Comparison of ENCODE assay signal across 8 mouse cellular contexts in the genomic region with DNA sequence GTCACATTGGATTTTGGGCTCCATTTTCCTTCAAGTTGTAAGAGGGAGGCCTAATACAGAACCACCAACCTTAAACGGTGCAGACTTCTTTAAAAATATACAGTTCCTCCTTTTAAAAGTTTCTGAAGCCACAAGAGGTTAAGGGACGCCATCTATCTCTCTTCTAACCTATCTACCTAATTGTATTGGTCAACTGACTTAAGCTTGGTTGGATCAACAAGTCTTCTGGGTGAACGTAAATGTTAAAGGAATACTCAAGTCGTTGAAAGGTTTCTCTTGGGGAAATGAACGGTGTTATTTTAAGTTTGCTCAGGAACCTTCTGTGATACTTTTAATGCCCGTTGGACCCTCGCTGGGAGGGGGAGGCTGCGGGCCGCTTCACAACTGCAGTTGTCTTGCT. TPM values are rescaled to one million over a fixed set of nuclear protein-coding genes. Genes with fewer than 3 reads are reported as not detected.
DNase-seq lines count a peak whose midpoint lies in the region; ATAC-seq lines count a peak whose summit lies in the region.

No protein-coding gene starts in this region.

- DNase-seq in heart, adult 8-10 months (ENCODE audit: low spot score) = no peak
- peak; percentile 45 for DNase-seq in MEL-GATA-1-ER (ENCODE audit: extremely low read depth, low read depth)
- no peak for DNase-seq in hindbrain, embryonic 11.5 days (ENCODE audit: low spot score)
- no peak for DNase-seq in adrenal gland, postnatal 10 days
- DNase-seq in cerebellum, postnatal 10 days = no peak

- WGBS in heart, embryonic 15.5 days = 16% methylated on average over 9 of the region's 9 CpGs
- 23% methylated on average over 9 of the region's 9 CpGs for WGBS in hindbrain, embryonic 11.5 days
- 18% methylated on average over 9 of the region's 9 CpGs for WGBS in midbrain, embryonic 12.5 days

- H3K27me3 ChIP-seq in heart, embryonic 15.5 days = no peaks in the 10 kb centered on the region
- no peaks in the 10 kb centered on the region for H3K27me3 ChIP-seq in hindbrain, embryonic 11.5 days (ENCODE audit: control insufficient read depth, insufficient read depth, low read length)
- H3K27me3 ChIP-seq in midbrain, embryonic 12.5 days = peaks cover 4% of the 10 kb centered on the region; the same call in 1 of the 2 replicates

- no peaks in the 10 kb centered on the region for H3K36me3 ChIP-seq in heart, embryonic 15.5 days
- no peaks in the 10 kb centered on the region for H3K36me3 ChIP-seq in hindbrain, embryonic 11.5 days (ENCODE audit: control insufficient read depth, insufficient read depth, low read length)
- H3K36me3 ChIP-seq in midbrain, embryonic 12.5 days = no peaks in the 10 kb centered on the region

- peak overlapping the region; percentile 97 for H3K4me2 ChIP-seq in heart, embryonic 15.5 days
- H3K4me2 ChIP-seq in hindbrain, embryonic 11.5 days (replicated peaks; ENCODE audit: low read depth, low read length) = peak overlapping the region; percentile 95
- peak overlapping the region; percentile 87 for H3K4me2 ChIP-seq in midbrain, embryonic 12.5 days (replicated peaks)

- peak overlapping the region; percentile 87 for H3K9ac ChIP-seq in heart, embryonic 15.5 days
- H3K9ac ChIP-seq in hindbrain, embryonic 11.5 days (ENCODE audit: low read depth, low read length) = peak overlapping the region; percentile 85; the same call in 1 of the 2 replicates
- H3K9ac ChIP-seq in midbrain, embryonic 12.5 days (replicated peaks) = peak overlapping the region; percentile 74

- no peak overlapping the region for H3K27ac ChIP-seq in heart, embryonic 15.5 days
- H3K27ac ChIP-seq in hindbrain, embryonic 11.5 days (ENCODE audit: low read depth, low read length) = no peak overlapping the region
- no peak overlapping the region for H3K27ac ChIP-seq in midbrain, embryonic 12.5 days (replicated peaks)

- H3K9me3 ChIP-seq in heart, embryonic 15.5 days (replicated peaks) = no peaks in the 10 kb centered on the region
- no peaks in the 10 kb centered on the region for H3K9me3 ChIP-seq in hindbrain, embryonic 11.5 days (ENCODE audit: control insufficient read depth, low read length)
- no peaks in the 10 kb centered on the region for H3K9me3 ChIP-seq in midbrain, embryonic 12.5 days

- H3K4me3 ChIP-seq in heart, embryonic 15.5 days = peak overlapping the region; percentile 89
- peak overlapping the region; percentile 80 for H3K4me3 ChIP-seq in hindbrain, embryonic 11.5 days (ENCODE audit: low read depth, low read length)
- H3K4me3 ChIP-seq in midbrain, embryonic 12.5 days = peak overlapping the region; percentile 55

- H3K4me1 ChIP-seq in heart, embryonic 15.5 days (replicated peaks) = peaks cover 33% of the 10 kb centered on the region
- H3K4me1 ChIP-seq in hindbrain, embryonic 11.5 days (replicated peaks; ENCODE audit: control insufficient read depth, insufficient read depth, low read length) = peaks cover 2% of the 10 kb centered on the region
- peaks cover 20% of the 10 kb centered on the region for H3K4me1 ChIP-seq in midbrain, embryonic 12.5 days

- no peak for ATAC-seq in heart, embryonic 15.5 days (replicated peaks; ENCODE audit: insufficient number of reproducible peaks, insufficient read depth, low FRiP score, low read depth)
- ATAC-seq in hindbrain, embryonic 11.5 days (ENCODE audit: low FRiP score) = no peak
- no peak for ATAC-seq in midbrain, embryonic 12.5 days (ENCODE audit: low FRiP score, low read depth)
- no peak for ATAC-seq in CD4-positive, CD25-positive, alpha-beta regulatory T cell, adult 4 months

RNA-seq across cellular contexts. Expression of a gene that starts 15.5 kb away (rescaled TPM):
- 9.1 and 9.2 TPM in 2 replicates for polyA plus RNA-seq in heart, embryonic 15.5 days (2015; fragmentation: Nextera tagmentation; extraction: Ambion mirVana)
- total RNA-seq in heart, adult 8-10 months (2022) = 10 to 100 TPM; 13.6 to 18.5 (median 17.0) TPM
- 10.0 and 12.2 TPM in 2 replicates for polyA plus RNA-seq in hindbrain, embryonic 11.5 days (2014; fragmentation: Nextera tagmentation; extraction: Ambion mirVana)
- polyA plus RNA-seq in midbrain, embryonic 12.5 days (2016; fragmentation: Nextera tagmentation; extraction: Ambion mirVana) = 9.4 and 9.9 TPM in 2 replicates
- under 1 TPM; 0.56 to 0.91 TPM for polyA plus RNA-seq in CD4-positive, CD25-positive, alpha-beta regulatory T cell, adult 4 months (2017; shearing (Covaris generic))
- total RNA-seq in adrenal gland, postnatal 10 days (2021) = 1 to 10 TPM; 6.3 to 7.7 TPM
